Mouse (Mus musculus) gastrocnemius, adult 2 months (tissue): ENCODE measurements around the gene Dnajc28. TPM values are rescaled to one million over a fixed set of nuclear protein-coding genes. Genes with fewer than 3 reads are reported as not detected.

ENCODE experiments used
- DNase-seq: peaks from one replicate; pipeline ENCODE4 v3.0.0; 2022
- H3K27ac ChIP-seq: fragments of 200-600 bp; 2 replicates; pipeline ENCODE4 v1.8.1; 2022; ENCODE audit warnings: mild to moderate bottlenecking
- H3K4me3 ChIP-seq: fragments of 200-600 bp; 2 replicates; pipeline ENCODE4 v1.8.1; 2022; ENCODE audit warnings: mild to moderate bottlenecking, moderate library complexity
- CTCF ChIP-seq: fragments of 200-600 bp; IDR thresholded peaks from 2 replicates; pipeline ENCODE4 v1.8.1; 2022; ENCODE audit warnings: antibody characterized with exemption, mild to moderate bottlenecking, moderate library complexity
- intact Hi-C: fragments of 180-260 bp; cut with DNase I; formaldehyde crosslinking; loops from one replicate; pipeline ENCODE4 v1.15.1; 2025
- total RNA-seq, 2 experiments: library from RNA; stranded (reverse); gene quantifications; 2 replicates each; pipeline ENCODE4 v1.2.3; 2021

The Dnajc28 gene
- total RNA-seq, 2 experiments from 2014 or later = 15.8 to 21.8 TPM

DNA sequence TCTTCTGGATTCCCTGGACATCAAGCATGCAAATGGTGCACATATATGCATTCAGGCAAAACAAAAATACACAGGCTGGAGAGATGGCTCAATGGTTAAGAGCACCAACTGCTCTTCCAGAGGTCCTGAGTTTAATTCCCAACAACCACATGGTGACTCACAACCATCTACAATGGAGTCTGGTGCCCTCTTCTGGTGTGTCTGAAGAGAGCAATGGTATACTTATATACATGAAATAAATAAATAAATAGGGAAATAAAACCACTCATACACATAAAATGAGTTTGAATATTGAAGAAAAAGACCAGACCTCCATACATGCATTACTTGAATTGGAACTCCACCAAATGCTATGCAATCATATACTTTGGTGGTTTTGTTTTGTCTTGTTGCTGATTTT, 19.6 kb downstream of the Dnajc28 start:
- H3K27ac ChIP-seq = no peak overlapping the region
- intact Hi-C loops = no loop called here
- DNase-seq = no peak
- no peak overlapping the region for H3K4me3 ChIP-seq
- TF ChIP-seq CTCF = peak; percentile 23; the same call in 1 of the 2 replicates

DNA sequence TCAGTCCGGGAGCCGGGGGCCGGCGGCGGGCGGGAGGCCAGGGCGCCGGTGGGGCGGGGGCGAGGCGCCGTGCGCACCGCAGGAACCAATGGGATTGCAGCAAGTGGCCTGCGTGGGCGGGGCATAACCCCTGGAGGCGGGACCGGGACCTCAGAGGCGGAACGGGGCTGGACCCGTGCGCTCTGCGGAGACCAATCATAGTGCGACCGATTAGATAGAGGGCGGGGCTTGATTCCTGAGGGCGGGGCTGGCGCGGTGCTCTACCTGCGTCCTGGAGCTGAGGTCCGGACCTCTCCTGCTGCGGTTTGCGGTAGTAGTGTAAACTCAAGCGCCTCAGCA, 21.2 kb downstream of the Dnajc28 start, which contains the start of gene Tmem50b:
Gene Tmem50b, minus strand, starts transcription at position 129 of the 339 bp plus-strand sequence.
- DNase-seq = peak; percentile 100
- H3K27ac ChIP-seq = peak within 1 kb of the TSS; percentile 94
- intact Hi-C loops = no loop called here
- H3K4me3 ChIP-seq = peak within 1 kb of the TSS; percentile 92
- TF ChIP-seq CTCF = no peak

DNA sequence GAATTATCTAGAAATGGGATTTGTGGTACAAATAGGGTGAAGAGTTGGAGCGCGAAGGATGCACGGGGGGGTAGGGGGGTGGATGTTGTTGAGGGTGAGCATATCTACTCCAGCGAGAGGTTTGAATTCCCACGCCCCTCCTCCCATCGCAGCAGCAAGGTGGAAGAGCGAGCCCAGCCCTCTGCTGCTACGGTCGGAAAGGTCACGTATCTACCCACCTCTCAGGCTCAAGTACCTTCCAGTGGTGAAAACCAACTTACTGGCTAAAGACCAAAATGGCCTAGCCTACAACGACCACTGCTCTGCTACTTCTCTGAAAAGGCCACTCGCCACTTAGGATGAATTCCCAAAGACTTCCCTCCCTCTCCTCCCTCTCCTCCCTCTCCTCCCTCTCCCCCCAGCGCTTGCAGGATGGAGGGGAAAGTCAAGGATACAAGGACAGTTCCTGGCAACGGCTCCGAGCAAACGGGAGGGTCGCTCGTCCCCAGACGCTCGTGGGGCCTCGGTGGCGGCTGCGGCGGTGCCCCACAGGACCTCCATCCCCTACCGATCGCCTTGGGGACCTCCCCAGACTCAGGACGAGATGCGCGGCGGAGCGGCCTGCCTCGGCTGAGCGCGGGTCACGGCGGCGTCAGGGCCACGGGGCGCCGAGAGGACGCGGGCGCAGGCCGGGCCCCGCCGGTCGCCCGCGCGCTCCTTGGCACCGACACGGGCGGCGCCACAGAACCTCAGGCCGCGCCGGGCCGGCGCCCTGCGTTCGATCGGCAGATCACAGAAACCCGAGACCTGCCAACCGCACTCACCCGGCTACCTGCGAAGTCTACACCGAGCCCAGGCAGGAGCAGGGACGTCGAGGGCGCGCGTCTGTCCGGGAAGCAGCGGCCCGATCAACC, 21.8 kb downstream of the Dnajc28 start:
- Histone ChIP-seq H3K27ac (peak overlapping the region; percentile 94), H3K4me3 (peak overlapping the region; percentile 92)
- intact Hi-C loops = no loop called here
- no peak for DNase-seq
- TF ChIP-seq CTCF = no peak

DNA sequence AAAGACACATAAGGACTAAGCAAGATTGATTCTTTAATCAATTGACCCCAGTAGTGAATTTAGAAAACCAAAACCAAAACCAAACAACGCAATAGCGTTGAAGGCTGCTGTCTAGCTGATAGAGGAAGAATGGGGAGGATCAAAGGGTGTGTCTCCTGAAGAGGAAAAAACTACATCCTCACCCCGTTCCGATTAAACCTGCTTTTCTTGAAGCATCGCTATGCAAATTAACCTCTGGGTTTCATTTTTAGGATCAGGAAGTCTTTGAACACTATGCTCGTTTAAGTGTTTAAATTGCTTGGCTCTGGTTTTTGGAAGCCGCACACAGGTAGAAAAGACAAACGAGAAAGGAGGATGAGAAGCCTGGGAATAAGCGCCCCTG, 22.4 kb downstream of the Dnajc28 start:
- Histone ChIP-seq H3K4me3 (peak overlapping the region; percentile 92), H3K27ac (peak overlapping the region; percentile 94)
- no peak for DNase-seq
- intact Hi-C loops = no loop called here
- no peak for TF ChIP-seq CTCF

DNA sequence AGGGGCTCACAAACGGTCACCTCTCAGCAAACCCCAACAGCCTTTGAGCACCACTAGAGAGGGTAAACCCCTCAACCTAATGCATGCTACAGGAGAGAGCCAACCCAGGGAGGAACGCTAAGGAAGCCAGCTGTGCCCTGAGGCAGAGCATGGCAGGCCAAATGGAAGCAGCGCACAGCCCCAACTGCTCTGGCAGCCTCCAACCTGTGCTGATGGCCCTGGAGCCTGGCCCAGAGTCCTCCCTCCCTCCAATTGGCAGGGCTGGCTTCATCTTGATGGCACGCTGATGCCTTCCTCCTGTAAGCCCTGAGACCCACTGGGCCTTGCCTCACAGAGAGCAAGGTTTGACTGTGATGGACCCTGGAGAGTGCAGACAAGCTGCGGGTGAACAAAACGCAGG, 23.8 kb downstream of the Dnajc28 start:
- no peak overlapping the region for H3K4me3 ChIP-seq
- DNase-seq = peak; percentile 84
- TF ChIP-seq CTCF = no peak
- intact Hi-C loops = no loop called here
- peak overlapping the region; percentile 16 for H3K27ac ChIP-seq

DNA sequence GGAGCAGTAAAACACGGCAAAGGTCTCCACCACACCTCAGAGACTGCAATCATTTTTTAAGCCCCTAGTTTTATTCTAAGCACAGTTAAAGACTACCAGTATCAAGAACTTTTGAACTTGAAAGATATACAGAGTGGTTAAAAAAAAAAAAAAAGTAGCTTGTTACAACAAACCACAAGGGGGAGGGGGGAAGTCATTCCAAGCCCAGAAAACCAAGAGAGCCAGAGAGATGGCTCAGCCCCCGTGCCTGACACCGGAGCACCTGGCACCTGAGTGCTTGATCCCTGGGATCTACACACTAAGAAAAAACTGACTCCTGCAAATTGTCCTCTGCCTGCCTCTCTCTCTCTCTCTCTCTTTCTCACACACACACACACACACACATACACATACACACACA, 25.6 kb downstream of the Dnajc28 start:
- intact Hi-C loops = no loop called here
- DNase-seq = no peak
- TF ChIP-seq CTCF = no peak

DNA sequence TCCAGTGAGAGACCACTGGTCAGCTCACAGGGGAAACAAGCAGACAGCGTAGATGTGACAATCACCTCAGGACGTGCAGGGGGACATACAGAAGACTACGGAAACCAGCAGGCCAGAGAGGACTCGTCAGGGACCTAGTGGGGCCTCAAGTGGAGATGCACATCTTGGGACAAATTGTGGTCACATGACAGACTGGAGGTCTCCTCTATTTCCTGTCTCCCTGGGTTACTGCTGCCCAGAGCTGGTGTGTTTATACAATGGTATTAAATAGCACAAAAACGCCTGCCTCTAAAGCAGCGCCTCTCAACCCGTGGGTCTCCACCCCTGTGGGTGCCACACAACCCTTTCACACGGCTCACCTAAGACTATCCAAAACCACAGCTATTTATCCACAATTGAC, 26.7 kb downstream of the Dnajc28 start:
- Histone ChIP-seq H3K4me3 (no peak overlapping the region), H3K27ac (no peak overlapping the region)
- no peak for DNase-seq
- intact Hi-C loops = no loop called here
- no peak for TF ChIP-seq CTCF

More for the DNA sequence above, 25.6 kb downstream of the Dnajc28 start:
- Histone ChIP-seq H3K4me3 (no peak overlapping the region), H3K27ac (no peak overlapping the region)

DNA sequence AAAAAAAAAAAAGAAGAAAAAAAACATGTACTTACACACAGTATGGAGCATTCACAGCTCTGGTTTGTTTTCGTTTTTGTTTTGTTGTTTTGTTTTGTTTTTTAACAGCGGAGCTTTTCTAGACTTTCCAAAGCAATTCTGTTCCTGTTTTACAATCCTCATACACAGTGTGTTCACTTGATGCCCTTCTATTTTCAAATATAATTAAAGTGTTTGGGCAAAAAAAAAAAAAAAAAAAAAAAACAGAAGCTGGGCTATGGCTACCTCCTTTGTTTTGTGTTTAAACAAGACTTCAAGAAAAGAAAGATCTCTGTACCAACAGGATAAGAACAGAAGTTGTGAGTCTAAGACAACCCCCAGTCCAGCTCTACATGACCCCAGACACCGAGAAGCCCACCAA, 30.1 kb downstream of the Dnajc28 start:
- Histone ChIP-seq H3K4me3 (no peak overlapping the region), H3K27ac (no peak overlapping the region)
- intact Hi-C loops = no loop called here
- no peak for TF ChIP-seq CTCF
- no peak for DNase-seq

DNA sequence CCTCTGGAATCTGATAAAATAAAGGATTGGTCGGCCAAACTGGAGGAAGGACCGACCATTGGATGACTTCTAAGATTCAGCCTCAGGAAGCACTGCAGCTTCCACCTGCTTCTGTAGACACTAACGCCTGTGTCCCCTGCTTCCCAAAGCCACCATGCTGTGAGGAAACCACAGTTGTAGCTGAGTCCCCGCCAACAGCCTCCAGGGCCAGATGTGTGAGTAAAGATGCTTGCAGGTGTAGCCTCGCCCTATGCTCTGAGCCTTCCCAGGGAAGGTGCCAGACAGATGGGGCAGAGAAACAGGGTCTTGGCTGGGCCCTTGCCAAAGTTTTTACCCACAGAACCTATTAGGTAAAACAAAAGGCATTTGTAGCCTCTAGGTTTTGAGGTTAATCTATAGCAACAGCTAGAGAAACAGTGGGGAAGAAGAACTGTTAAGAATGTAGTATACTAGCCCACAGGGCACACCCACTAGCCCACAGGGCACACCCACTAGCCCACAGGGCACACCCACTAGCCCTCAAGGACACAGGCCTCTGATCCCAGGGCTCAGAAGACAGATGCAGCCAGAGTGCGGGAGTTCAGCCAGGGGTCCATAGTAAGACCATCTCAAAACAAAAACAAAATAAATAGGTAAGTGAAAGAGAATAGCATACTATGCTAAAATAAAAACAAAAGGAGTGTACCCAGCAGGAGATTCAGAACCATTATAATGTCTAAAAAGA, 30.9 kb downstream of the Dnajc28 start:
- TF ChIP-seq CTCF = no peak
- intact Hi-C loops = no loop called here

DNA sequence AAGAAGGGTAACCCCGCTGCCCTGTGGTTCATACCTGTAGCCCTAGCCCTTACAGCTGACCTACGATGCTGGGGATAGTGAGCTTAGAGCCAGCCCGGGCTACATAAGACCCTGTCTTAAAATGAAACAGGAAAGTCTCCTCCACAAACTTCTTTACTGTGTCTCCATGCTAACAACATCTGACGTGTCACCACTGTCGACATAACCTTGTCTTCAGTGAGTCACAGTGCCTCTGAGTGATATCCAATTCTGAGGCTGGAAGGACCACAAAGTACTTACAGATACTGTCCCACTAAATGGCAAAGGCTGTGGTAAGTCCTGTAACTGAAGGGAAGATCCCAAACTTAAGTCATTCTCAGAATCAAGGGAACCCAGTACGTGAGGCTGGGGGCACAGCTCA, 32.6 kb downstream of the Dnajc28 start:
- no peak for DNase-seq
- Histone ChIP-seq H3K4me3 (no peak overlapping the region), H3K27ac (no peak overlapping the region)
- TF ChIP-seq CTCF = no peak
- intact Hi-C loops = no loop called here

More for the DNA sequence above, 30.9 kb downstream of the Dnajc28 start:
- no peak overlapping the region for H3K27ac ChIP-seq
- no peak for DNase-seq
- H3K4me3 ChIP-seq = no peak overlapping the region

DNA sequence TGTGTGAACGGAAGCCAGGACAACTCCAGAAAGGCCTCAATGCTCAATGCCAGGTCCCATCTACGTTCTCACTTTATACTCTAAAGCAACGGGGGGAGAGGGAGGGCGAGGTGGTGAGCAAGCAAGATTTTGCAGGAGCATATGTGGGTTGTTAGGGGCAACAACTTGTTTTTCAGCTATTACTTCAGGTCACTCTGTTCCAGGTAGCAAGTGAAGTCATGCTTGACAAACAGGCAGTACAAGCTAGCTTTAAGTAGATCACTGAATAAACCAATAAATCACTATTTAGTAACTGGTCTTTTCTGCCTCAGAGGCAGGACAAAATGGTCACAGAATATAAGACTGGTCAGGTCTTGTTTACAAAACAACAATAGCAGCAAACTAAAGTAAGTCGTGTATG, 33.2 kb downstream of the Dnajc28 start:
- no peak overlapping the region for H3K27ac ChIP-seq
- no peak for TF ChIP-seq CTCF
- H3K4me3 ChIP-seq = no peak overlapping the region
- DNase-seq = no peak
- intact Hi-C loops = no loop called here

DNA sequence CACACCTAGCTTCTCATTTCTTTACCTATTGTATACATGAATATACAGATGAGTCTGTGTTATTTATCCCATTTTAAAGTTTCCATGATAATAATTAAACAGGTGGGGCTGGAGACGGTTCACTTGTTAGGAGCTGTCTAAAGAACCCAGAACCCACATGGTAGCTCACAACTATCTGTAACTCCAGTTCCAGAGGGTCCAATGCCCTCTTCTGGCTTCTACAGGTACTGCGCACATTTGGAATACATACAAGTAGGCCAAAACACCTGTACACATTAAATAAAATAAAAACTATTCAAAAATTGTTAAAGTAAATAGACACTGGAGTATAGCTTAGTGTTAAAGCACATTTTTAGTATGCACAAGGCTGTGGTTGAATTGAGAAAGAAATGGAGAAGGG, 36.5 kb downstream of the Dnajc28 start:
- H3K27ac ChIP-seq = no peak overlapping the region
- intact Hi-C loops = no loop called here

DNA sequence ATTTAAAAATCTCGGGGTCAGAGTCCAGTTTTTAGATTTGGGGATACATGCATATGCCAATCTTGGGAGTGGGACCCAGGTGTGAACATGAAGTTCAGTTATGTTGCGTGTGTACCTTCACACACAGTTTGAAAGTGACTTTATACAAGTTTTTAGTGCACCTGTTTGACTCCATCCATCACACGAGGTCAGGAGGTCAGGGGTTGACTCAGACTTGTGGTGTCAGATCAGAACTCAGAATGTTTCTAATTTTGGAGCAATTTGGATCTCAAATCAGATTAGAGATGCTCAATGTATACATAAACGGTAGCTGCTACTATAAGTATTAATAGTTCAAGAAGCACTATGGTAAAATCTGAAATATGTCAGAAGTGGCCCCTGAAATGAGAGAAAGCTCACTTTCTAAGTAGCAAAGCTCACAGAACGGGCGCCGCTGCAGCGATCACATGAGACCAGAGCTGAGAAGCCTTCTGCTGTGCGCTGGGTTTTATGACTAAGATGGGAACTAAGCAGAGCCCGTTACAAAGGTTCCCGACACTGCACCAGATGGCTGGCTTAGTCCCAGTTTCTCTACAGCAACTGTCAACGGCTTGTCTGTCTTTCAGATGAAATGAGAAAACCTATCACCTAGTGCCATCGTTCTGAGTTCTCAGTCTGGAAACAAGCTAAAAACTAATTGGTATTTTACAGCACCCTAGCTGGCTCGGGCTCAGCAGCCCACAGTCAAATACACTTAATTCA, 39.7 kb downstream of the Dnajc28 start:
- H3K27ac ChIP-seq = no peak overlapping the region
- no peak for DNase-seq
- H3K4me3 ChIP-seq = no peak overlapping the region
- TF ChIP-seq CTCF = no peak
- intact Hi-C loops = no loop called here

More for the DNA sequence above, 36.5 kb downstream of the Dnajc28 start:
- DNase-seq = no peak
- H3K4me3 ChIP-seq = no peak overlapping the region
- TF ChIP-seq CTCF = peak; percentile 66
